Mouse (Mus musculus) MEL (cell line): ENCODE measurements around the gene Cavin4. TPM values are rescaled to one million over a fixed set of nuclear protein-coding genes. Genes with fewer than 3 reads are reported as not detected.

ENCODE experiments used
- DNase-seq: peaks from one replicate; pipeline ENCODE4 v3.0.0; 2011; ENCODE audit warnings: low read depth, low spot score
- H3K27ac ChIP-seq: 2 replicates; pipeline ENCODE4 v1.5.1; 2012; ENCODE audit warnings: low read depth, mild to moderate bottlenecking, control low read depth, low read length, moderate library complexity; ENCODE audit not compliant: control insufficient read depth
- H3K27me3 ChIP-seq, 2 experiments: fragments of 150-350 bp in 1 of 2; sonication (generic) in 1 of 2; 2 replicates each; pipeline ENCODE4 v1.6.1; 2012; ENCODE audit warnings: low read length in 2 of 2, mild to moderate bottlenecking in 2 of 2, improper control_type of control experiment in 1 of 2, moderate library complexity in 1 of 2; ENCODE audit not compliant: insufficient read depth in 2 of 2, control insufficient read depth in 1 of 2
- H3K36me3 ChIP-seq, 2 experiments: 2 replicates each; pipeline ENCODE4 v1.6.1; 2012 to 2014; ENCODE audit warnings: low read length in 2 of 2, improper control_type of control experiment in 1 of 2, inconsistent platforms in 1 of 2, mild to moderate bottlenecking in 1 of 2; ENCODE audit not compliant: insufficient read depth in 2 of 2, control insufficient read depth in 1 of 2
- H3K4me1 ChIP-seq, 2 experiments: fragments of 150-350 bp in 1 of 2; sonication (generic) in 1 of 2; 2 replicates each; pipeline ENCODE4 v1.6.1; 2012; ENCODE audit warnings: low read length in 2 of 2, improper control_type of control experiment in 1 of 2, mild to moderate bottlenecking in 1 of 2; ENCODE audit not compliant: insufficient read depth in 2 of 2, control insufficient read depth in 1 of 2
- H3K4me3 ChIP-seq, 2 experiments: fragments of 150-350 bp in 1 of 2; sonication (generic) in 1 of 2; 2 replicates each; pipeline ENCODE4 v1.5.1; 2012; ENCODE audit warnings: low read depth in 2 of 2, low read length in 2 of 2, mild to moderate bottlenecking in 2 of 2, moderate library complexity in 2 of 2, control low read depth in 1 of 2, improper control_type of control experiment in 1 of 2; ENCODE audit not compliant: control insufficient read depth in 1 of 2, insufficient read depth in 1 of 2
- H3K79me2 ChIP-seq: 2 replicates; pipeline ENCODE4 v1.6.1; 2012; ENCODE audit warnings: mild to moderate bottlenecking, low read length, moderate library complexity; ENCODE audit not compliant: control insufficient read depth, poor library complexity, insufficient read depth
- H3K9ac ChIP-seq: 2 replicates; pipeline ENCODE4 v1.6.1; 2012; ENCODE audit warnings: low read depth, mild to moderate bottlenecking, control low read depth, low read length, moderate library complexity; ENCODE audit not compliant: control insufficient read depth, poor library complexity, severe bottlenecking
- H3K9me3 ChIP-seq: fragments of 150-350 bp; sonication (generic); replicated peaks from 2 replicates; pipeline ENCODE4 v1.6.1; 2012; ENCODE audit warnings: mild to moderate bottlenecking, low read length, improper control_type of control experiment, moderate library complexity; ENCODE audit not compliant: insufficient read depth
- CHD1 ChIP-seq: IDR thresholded peaks from 2 replicates; pipeline ENCODE4 v1.6.1; 2012; ENCODE audit warnings: low read depth, mild to moderate bottlenecking, inconsistent platforms, low read length, improper control_type of control experiment
- CTCF ChIP-seq, 3 experiments: IDR thresholded peaks in 2 of 3; conservative IDR thresholded peaks in 1 of 3; 2 replicates each; pipeline ENCODE4 v1.5.1; 2011 to 2012; ENCODE audit warnings: low read length in 3 of 3, low read depth in 2 of 3, mild to moderate bottlenecking in 2 of 3, improper control_type of control experiment in 1 of 3, inconsistent platforms in 1 of 3, mixed read lengths in 1 of 3, moderate library complexity in 1 of 3; ENCODE audit not compliant: control insufficient read depth in 1 of 3, insufficient read depth in 1 of 3, poor library complexity in 1 of 3, severe bottlenecking in 1 of 3
- EP300 ChIP-seq, 2 experiments: IDR thresholded peaks; 2 replicates each; pipeline ENCODE4 v1.6.1; 2011; ENCODE audit warnings: improper control_type of control experiment in 2 of 2, low read length in 2 of 2, low read depth in 1 of 2, mild to moderate bottlenecking in 1 of 2
- ETS1 ChIP-seq: IDR thresholded peaks from 2 replicates; pipeline ENCODE4 v1.6.1; 2012; ENCODE audit warnings: low read depth, mild to moderate bottlenecking, inconsistent platforms, low read length, improper control_type of control experiment, moderate library complexity
- GABPA ChIP-seq: IDR thresholded peaks from 2 replicates; pipeline ENCODE4 v1.6.1; 2012; ENCODE audit warnings: low read depth, mild to moderate bottlenecking, inconsistent platforms, low read length, improper control_type of control experiment, moderate library complexity
- GATA1 ChIP-seq: IDR thresholded peaks from 2 replicates; pipeline ENCODE4 v1.6.1; 2011; ENCODE audit warnings: low read depth, low read length, improper control_type of control experiment
- HCFC1 ChIP-seq: IDR thresholded peaks from 2 replicates; pipeline ENCODE4 v1.6.1; 2012; ENCODE audit warnings: low read depth, mild to moderate bottlenecking, inconsistent platforms, low read length, improper control_type of control experiment, moderate library complexity
- JUND ChIP-seq: IDR thresholded peaks from 2 replicates; pipeline ENCODE4 v1.6.1; 2011; ENCODE audit warnings: low read depth, mild to moderate bottlenecking, improper control_type of control experiment, low read length
- MAFK ChIP-seq: IDR thresholded peaks from 2 replicates; pipeline ENCODE4 v1.6.1; 2011; ENCODE audit warnings: low read depth, mild to moderate bottlenecking, low read length, improper control_type of control experiment, borderline replicate concordance
- MAZ ChIP-seq: IDR thresholded peaks from 2 replicates; pipeline ENCODE4 v1.6.1; 2012; ENCODE audit warnings: low read depth, mild to moderate bottlenecking, inconsistent platforms, low read length, improper control_type of control experiment
- MYB ChIP-seq: IDR thresholded peaks from 2 replicates; pipeline ENCODE4 v1.6.1; 2011; ENCODE audit warnings: mild to moderate bottlenecking, low read depth, low read length, improper control_type of control experiment
- MYC ChIP-seq: IDR thresholded peaks from 2 replicates; pipeline ENCODE4 v1.6.1; 2011; ENCODE audit warnings: low read depth, mild to moderate bottlenecking, low read length, improper control_type of control experiment, moderate library complexity
- NELFE ChIP-seq: IDR thresholded peaks from 2 replicates; pipeline ENCODE4 v1.6.1; 2011; ENCODE audit warnings: low read depth, low read length, improper control_type of control experiment
- NRF1 ChIP-seq: IDR thresholded peaks from 2 replicates; pipeline ENCODE4 v1.6.1; 2014; ENCODE audit warnings: low read depth, mild to moderate bottlenecking, inconsistent platforms, low read length, improper control_type of control experiment, moderate library complexity; ENCODE audit not compliant: poor library complexity, insufficient read depth, severe bottlenecking
- POLR2AphosphoS5 ChIP-seq: IDR thresholded peaks from 2 replicates; pipeline ENCODE4 v1.6.1; 2012; ENCODE audit warnings: low read depth, borderline replicate concordance, mild to moderate bottlenecking, inconsistent platforms, low read length, moderate library complexity, mixed read lengths
- RAD21 ChIP-seq: IDR thresholded peaks from 2 replicates; pipeline ENCODE4 v1.6.1; 2011; ENCODE audit warnings: mild to moderate bottlenecking, low read depth, low read length, improper control_type of control experiment
- RCOR1 ChIP-seq: IDR thresholded peaks from 2 replicates; pipeline ENCODE4 v1.6.1; 2012; ENCODE audit warnings: low read depth, mild to moderate bottlenecking, inconsistent platforms, low read length, improper control_type of control experiment
- SMC3 ChIP-seq: IDR thresholded peaks from 2 replicates; pipeline ENCODE4 v1.6.1; 2011; ENCODE audit warnings: low read depth, low read length, improper control_type of control experiment
- TAL1 ChIP-seq: IDR thresholded peaks from 2 replicates; pipeline ENCODE4 v1.6.1; 2012; ENCODE audit warnings: mild to moderate bottlenecking, inconsistent platforms, low read length, moderate library complexity, mixed read lengths
- TBP ChIP-seq: IDR thresholded peaks from 2 replicates; pipeline ENCODE4 v1.8.0; 2011; ENCODE audit warnings: low read depth, low read length, improper control_type of control experiment
- TCF12 ChIP-seq: IDR thresholded peaks from 2 replicates; pipeline ENCODE4 v1.6.1; 2014; ENCODE audit warnings: low read depth, mild to moderate bottlenecking, inconsistent platforms, low read length, improper control_type of control experiment, moderate library complexity
- ZMIZ1 ChIP-seq: IDR thresholded peaks from 2 replicates; pipeline ENCODE4 v1.6.1; 2012; ENCODE audit warnings: low read depth, mild to moderate bottlenecking, inconsistent platforms, low read length, improper control_type of control experiment, moderate library complexity
- ZNF384 ChIP-seq: IDR thresholded peaks from 2 replicates; pipeline ENCODE4 v1.6.1; 2012; ENCODE audit warnings: low read depth, mild to moderate bottlenecking, inconsistent platforms, low read length, improper control_type of control experiment
- polyA plus RNA-seq, 2 experiments: library from polyadenylated mRNA; stranded (reverse) in 1 of 2; unstranded in 1 of 2; fragments of >175 nt in 1 of 2; fragments of >200 nt in 1 of 2; gene quantifications; 2 replicates each; pipeline versions ENCODE4 v1.2.1 to v1.2.4; 2012; ENCODE audit warnings: low replicate concordance in 2 of 2, low read depth in 1 of 2; ENCODE audit not compliant: insufficient read length in 2 of 2, insufficient read depth in 1 of 2, missing spikeins in 1 of 2
- total RNA-seq: library from RNA; depleted of rRNA; stranded (reverse); fragments of 300-350 nt; gene quantifications from 2 replicates; pipeline ENCODE4 v1.2.3, GENCODE M21; 2012

The Cavin4 gene
- total and polyA plus RNA-seq, 3 experiments, result not detected

GRCm38 (mm10) chr4:48624961-48625360 is 38.4 kb upstream of the Cavin4 start:
- Histone ChIP-seq H3K79me2 (no peaks in the 10 kb centered on the region), H3K4me3 (no peak overlapping the region), H3K27ac (no peak overlapping the region), H3K9me3 (no peaks in the 10 kb centered on the region)
- no peak for DNase-seq
- TF ChIP-seq SMC3 (no peak), CHD1 (no peak), MAFK (no peak), RCOR1 (no peak), POLR2AphosphoS5 (no peak), NRF1 (no peak), JUND (no peak), ETS1 (no peak), ZMIZ1 (no peak), RAD21 (no peak), GABPA (no peak), MYC (no peak), MYB (no peak), NELFE (no peak), GATA1 (no peak), ZNF384 (no peak), TAL1 (no peak), HCFC1 (no peak)
- TF ChIP-seq, all 39 proteins: peak for 0
- H3K4me1 ChIP-seq, result no peaks in the 10 kb centered on the region
- no peak overlapping the region for H3K9ac ChIP-seq
- H3K36me3 ChIP-seq, result no peaks in the 10 kb centered on the region
- no peaks in the 10 kb centered on the region for H3K27me3 ChIP-seq

DNA sequence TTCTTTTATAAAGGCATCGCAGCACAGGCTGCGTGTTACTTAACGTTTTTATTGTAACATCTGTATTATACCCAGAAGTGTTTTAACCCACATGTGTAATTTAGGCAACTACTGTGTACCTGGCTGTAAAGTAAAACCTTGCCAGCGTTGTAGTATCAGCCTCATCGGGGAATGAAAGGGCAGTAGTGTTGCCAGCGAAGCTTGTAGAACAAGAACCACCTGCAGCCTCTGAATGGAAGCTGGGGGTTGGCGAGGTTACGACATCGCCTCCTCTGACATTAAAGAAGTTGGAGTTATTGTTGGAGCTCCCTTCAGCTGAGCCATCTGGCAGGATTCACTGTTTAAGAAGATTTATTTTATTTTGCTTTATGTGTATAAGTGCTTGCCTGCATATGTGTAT is 37.5 kb upstream of the Cavin4 start:
- TF ChIP-seq TBP (no peak), TCF12 (no peak), CTCF (IDR thresholded peaks at IDR 0.05 in 2 of 3, conservative IDR thresholded peaks at IDR 0.05 in 1 of 3; ENCODE audit: control insufficient read depth in 1 of 3, insufficient read depth in 1 of 3, low read depth in 2 of 3, low read length in 3 of 3, poor library complexity in 1 of 3, severe bottlenecking in 1 of 3) (no peak), EP300 (IDR thresholded peaks at IDR 0.05; ENCODE audit: low read depth in 1 of 2, low read length in 2 of 2) (no peak), MAZ (no peak)
- no peaks in the 10 kb centered on the region for H3K4me1 ChIP-seq
- H3K9me3 ChIP-seq, result no peaks in the 10 kb centered on the region
- no peaks in the 10 kb centered on the region; a peak in 1 of 4 replicates for H3K27me3 ChIP-seq
- no peaks in the 10 kb centered on the region for H3K36me3 ChIP-seq
- no peak overlapping the region for H3K4me3 ChIP-seq
- no peaks in the 10 kb centered on the region for H3K79me2 ChIP-seq
- no peak overlapping the region for H3K27ac ChIP-seq
- no peak overlapping the region for H3K9ac ChIP-seq
- no peak for DNase-seq
